Mouse (Mus musculus) spleen, adult 12 weeks (tissue): ENCODE data around the gene Gm16513.
"Not testable (repeated sequence)": the region's sequence is repeated elsewhere in the genome, so short reads cannot be mapped to it uniquely, and the experiment has no call there.

Experiments
- DNase-seq: peaks from one replicate; pipeline ENCODE4 v3.0.0; 2022; ENCODE audit warnings: low spot score

The Gm16513 gene

DNA sequence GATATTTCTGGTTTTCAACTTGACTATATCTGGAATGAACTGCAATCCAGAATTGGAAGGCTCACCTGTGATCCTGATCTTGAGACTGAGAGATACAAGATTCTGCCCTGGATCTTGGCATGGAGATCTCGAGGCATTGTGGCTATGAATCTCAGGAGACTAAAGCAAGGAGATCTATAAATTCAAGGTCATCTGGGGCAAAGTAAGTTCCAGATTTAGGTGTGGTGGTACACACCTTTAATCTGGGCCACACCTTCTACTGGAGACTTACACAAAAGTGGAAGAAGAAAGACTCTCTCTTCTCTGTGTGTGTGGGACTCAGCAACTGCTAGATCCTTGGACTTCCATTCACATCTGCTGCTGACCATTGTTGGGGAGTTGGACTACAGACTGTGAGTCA lies at the start of gene Gm16513:
Gm16513 (plus strand) TSS at position 301 of the 400 bp plus-strand sequence.
- DNase-seq: not testable (repeated sequence)
